Mouse (Mus musculus): ENCODE measurements at regions not wholly inside any gene's neighbourhood (a gene's known extent, or its start where the extent isn't known, plus 50 kb on each side); places are given as distances from the start of the nearest gene placed in this dataset.
"Not testable (repeated sequence)": the region's sequence is repeated elsewhere in the genome, so short reads cannot be mapped to it uniquely, and the experiment has no call there.

- ATAC-seq (replicated peaks; ENCODE audit: poor library complexity, severe bottlenecking): no peak
These were observed 705.2 kb downstream of the Rapgef2 start for GRCm38 (mm10) chr3:78581100-78581499.

- no peak for ATAC-seq (replicated peaks; ENCODE audit: poor library complexity, severe bottlenecking)
These were observed 710.5 kb downstream of the Rapgef2 start for GRCm38 (mm10) chr3:78575667-78576464.

- no peak for ATAC-seq (replicated peaks; ENCODE audit: poor library complexity, severe bottlenecking)
These were observed 711.5 kb downstream of the Rapgef2 start for GRCm38 (mm10) chr3:78574807-78575206.

- no peak for ATAC-seq (replicated peaks; ENCODE audit: poor library complexity, severe bottlenecking)
These were observed 713.0 kb downstream of the Rapgef2 start for GRCm38 (mm10) chr3:78573299-78573698.

DNA sequence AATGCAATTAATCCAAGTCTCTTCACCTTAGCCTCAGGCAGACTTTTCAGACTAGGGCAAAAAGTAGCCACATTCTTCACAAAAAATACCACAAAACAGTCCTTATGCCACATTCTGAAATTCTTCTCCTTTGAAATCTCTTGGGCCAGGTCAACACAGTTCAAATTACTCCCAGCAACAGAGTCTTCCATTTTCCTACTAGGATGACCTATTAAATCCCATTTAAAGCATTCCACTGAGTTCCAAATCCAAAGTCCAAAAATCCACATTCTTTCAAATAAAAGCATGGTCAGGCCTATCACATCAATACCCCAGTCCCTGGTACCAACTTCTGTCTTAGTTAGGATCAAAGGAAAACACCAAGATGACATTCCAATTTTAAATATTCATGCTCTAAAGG lies 721.4 kb downstream of the Rapgef2 start:
- ATAC-seq (replicated peaks; ENCODE audit: poor library complexity, severe bottlenecking): not testable (repeated sequence)
